Mouse (Mus musculus): ENCODE measurements around the gene Tspan14.

The Tspan14 gene

GRCm38 (mm10) chr14:40968051-40968450 lies 1.4 kb upstream of the Tspan14 start:
- no peak for DNase-seq

DNA sequence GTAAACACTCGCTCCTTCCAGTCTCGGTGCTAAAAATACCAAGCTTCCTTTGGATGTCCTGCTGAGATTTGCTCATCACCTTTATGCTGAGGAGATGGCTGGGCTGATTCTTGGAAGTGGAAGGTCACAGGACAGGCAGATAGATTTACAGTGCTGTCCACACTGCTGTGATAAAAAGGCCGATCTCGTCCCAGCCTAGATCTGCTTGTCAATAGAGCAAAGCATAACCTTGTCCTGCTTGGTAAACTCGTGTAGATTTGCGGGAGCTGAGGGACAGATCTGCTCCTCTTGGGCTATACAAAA lies 942 bp upstream of the Tspan14 start:
- DNase-seq: no peak

DNA sequence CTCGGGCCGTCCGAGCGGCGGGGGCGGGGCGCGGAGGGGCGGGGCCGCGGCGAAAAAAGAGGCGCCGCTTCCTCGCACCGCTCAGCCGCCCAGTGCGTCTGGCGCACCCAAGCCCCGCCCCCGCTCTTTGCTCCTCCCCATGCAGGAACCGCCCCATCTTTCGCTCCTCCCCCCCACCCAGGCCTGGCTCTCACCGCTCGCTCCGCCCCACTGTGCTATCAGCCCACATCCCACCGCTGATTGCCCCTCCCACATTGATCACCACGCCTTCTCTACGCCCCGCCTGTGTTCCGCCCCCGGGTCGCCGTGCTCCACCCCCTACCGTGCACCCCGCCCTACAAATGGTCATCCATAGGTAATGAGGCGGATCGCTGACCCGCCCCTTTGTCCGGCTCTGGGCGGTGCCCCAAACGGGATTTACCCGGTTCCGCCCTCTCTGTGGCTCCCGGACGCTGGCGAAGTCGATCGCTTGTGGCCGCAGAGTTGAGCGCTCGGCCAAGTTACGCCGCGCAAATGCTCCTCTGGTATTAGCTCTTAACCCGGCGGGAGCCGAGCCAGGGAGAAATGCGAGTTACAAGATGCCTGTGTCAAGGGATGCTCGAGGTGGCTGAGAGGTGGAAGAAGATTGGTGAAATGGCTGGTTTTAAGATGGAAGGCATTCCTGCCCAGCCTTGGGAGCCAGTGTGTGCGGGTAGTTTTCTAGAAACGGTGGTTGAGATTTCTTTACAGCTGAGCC lies 423 bp upstream of the Tspan14 start:
- peak; percentile 98 for DNase-seq

GRCm38 (mm10) chr14:40965507-40966356 lies 875 bp downstream of the Tspan14 start:
- DNase-seq: peak; percentile 60

DNA sequence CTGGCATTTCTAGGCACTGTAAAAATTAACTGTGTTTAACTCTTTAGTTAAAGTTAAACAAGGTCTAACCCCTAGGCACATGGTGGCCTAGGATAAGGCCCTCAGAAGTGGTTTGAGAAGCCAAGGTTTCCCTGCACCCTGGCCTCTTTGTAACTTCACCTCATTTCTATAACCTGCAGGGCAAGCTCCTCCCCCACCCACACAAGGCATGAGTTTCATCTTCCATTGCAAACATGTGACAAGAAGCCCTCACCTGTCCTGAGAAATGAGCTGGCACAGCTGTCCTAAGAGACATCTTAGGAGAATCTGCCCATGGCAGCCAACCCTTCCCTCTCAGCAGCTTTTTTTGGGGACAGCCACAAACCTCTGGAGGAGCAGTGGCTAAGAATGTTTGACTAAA lies 1.7 kb downstream of the Tspan14 start:
- DNase-seq: no peak

DNA sequence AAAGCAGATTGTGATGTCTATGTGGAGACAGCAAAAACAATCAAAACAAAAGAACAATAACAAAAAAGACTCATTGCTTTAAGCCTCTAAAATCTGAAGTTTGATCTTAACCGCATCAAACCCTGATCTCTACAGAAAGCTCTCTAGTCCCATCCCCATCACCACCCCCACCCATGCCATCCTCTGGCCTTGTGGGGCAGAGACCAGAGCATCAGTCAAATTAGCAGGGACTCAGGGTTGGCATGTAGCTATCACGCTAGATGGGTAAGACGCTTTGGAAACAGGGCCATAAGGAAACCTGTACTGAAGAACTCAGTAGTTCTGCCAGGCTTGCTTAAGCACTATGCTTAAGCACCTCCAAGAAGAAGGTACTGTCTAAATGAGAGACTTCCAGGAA lies 2.4 kb downstream of the Tspan14 start:
- DNase-seq: no peak

DNA sequence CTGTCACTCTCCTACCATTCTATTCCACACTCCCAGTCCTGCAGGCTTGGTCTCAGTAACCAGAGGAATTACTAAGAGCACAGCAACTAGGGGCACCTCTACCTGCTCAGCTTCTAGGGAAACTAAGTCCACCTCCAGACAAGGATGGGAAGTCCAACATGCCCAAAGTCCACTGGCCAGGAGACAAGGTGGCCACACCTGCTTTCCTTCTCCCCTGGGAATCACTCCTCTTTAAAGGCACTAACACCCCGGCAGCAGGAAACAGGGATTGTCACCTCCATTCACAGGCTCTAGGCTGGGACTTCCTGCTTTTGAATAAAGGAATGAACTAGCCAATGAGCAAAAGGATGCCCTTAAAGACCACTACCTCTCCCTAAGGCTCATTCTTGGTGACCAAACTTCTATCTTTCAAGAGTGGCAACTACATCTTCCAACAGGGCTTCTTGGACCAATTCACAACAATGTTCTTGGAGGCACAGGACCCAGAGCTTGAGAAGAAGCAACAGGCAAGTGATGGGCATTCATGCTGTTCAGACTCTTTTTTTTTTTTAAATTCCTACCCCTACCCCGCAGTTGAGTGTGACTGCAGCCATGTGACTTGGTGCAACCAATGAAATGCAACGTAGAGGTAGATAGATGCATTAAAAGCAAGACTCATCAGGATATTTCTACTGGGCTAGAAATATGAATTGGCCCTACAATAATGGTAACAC lies 3.0 kb downstream of the Tspan14 start:
- DNase-seq: no peak

DNA sequence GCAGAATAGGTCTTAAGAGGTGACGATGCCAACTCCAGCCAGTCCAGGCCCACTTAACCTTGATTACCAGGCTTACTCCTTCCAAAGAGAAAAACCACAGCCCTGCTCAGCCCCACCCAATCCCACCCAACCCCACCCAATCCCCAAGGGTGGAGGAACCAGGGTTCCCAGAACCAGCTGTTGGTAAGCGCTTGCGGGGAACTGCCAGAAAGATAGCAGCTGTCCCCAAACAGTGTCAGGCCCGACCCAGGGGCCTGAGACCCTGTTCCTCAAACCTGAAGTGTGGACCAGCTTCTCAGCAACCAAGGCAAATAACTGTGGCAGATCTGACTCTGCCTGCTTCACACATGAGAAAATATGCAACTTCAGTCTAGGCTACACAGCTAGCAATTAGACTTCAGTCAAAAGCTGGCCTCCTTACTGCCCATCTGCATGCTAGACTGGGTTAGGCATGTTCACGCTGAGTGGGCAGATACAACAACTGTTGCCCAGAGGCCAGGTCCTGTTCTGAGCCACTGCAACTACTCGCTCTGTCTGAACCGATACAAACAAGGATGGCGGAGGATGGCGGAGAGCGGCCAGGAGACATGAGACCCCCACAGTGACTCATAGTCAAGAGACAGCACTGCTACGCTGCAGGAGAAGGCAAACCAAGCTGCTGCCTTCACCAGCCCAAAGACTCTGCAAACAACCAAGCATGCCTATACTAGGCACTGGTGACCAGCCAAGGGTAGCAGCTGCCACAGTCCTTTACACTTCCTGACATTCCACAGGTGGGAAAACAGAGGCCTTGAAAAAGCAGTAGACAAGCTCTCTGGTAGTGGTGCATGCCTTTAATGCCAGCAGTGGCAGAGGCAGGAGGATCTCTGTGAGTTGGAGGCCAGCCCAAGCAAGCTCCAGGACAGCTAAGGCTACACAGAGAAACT lies 4.0 kb downstream of the Tspan14 start:
- no peak for DNase-seq

- no peak for DNase-seq
Measured at GRCm38 (mm10) chr14:40960237-40960636, 6.4 kb downstream of the Tspan14 start.

- DNase-seq: no peak
Measured at GRCm38 (mm10) chr14:40959586-40959985, 7.0 kb downstream of the Tspan14 start.

DNA sequence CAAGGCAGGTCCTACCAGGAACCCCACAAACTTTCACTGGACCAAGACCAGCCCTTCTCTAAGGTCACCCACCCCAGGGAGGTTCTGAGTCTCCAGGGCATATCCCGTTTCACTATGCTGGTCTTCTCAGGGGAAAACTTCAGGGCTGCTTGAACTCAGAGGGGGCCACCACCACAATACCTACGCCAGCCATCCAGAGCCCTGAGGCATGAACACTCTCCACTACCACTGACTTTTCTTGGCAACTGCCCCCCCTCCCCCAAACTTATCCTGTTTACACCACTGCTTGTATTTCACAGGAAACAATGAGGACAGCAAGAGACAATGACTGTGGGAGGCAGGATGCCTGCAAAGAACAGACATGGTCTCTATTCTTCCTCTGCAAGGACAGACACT lies 7.6 kb downstream of the Tspan14 start:
- DNase-seq: peak; percentile 87

DNA sequence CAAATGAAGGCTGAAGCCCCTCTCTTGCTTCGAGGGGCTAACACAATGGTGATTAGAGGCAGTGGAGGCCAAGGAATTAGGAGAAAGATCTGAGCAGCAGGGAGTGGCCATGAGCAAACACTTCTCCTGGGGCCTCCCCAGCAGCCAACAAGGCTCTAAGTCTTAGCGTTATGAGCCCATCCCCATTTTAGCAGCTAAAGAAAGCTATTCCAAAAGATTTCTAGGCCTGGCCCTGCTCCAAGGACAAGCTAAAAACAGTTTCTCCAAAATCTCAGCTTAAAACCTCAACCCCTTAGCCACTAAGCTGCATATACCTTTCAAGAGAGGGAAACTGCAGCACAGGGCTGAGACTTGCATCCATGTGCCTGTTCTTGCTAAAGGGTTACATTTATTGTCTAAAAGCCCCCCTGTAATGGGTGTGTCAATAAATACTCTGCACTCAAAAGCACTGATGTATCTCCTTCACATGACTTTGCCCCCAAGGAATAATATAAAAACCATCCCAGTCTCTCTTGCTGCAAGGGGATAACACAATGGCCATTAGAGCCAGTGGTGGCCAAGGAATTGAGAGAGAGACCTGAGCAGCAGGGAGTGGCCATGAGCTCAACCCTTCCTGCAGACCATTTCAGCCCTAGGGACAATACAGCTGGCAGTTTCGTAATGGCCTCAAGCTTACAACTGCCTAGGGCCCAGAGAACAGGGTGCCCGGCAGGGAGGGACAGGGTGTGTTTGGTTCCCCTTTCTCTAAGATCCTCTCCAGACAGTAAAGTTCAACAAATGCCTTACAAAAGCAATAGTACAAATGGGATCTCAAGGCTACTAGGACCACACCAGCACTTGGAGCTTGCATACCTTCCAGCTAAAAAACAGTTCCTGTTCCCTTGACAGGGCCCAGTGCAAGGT lies 8.3 kb downstream of the Tspan14 start:
- DNase-seq: peak; percentile 81

GRCm38 (mm10) chr14:40957607-40958006 lies 9.0 kb downstream of the Tspan14 start:
- DNase-seq: no peak

DNA sequence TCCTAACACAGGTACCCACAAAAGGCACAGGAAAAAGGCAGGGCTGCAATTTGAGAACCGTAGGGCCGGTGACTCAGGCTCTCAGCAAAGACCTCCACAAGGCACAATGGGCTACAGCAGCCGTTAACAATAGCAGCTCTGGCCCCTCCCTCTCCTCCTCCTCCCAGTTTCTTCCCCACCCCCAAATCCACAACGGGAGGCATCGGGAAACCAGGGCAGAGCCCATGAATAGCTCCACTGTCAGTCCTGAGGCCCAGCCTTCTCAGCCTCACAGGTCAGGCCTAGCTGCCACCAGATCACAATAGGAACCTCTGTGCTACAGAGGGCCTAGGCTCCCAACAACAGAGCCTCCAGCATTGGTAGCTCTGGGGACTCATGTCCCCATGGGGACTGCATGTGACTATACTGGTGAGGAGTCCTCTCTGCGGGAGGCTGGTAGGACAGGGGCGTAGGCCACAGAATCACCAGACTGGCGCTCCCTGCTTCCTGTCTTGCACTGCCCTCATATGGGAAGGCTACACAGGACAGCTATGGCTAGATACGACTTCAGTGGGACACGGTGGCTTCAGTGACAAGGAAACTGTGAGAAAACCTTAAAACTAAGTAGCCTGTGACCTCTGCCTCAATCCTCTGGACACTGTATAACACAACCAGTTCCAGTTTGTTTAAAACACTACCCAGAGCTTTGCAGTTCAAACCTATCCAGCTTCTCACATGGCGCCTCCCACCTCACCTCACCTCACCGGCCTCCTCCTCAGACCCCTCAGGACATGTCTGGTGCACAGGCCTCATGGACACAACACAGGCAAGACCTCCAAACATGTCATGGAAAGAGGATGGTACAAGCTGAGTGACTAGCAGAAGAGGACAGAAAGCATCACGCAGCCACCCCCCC lies 10.1 kb downstream of the Tspan14 start:
- DNase-seq: peak; percentile 74

- no peak for DNase-seq
Measured at GRCm38 (mm10) chr14:40955596-40956251, 10.9 kb downstream of the Tspan14 start.

GRCm38 (mm10) chr14:40955146-40955545 lies 11.5 kb downstream of the Tspan14 start:
- no peak for DNase-seq

DNA sequence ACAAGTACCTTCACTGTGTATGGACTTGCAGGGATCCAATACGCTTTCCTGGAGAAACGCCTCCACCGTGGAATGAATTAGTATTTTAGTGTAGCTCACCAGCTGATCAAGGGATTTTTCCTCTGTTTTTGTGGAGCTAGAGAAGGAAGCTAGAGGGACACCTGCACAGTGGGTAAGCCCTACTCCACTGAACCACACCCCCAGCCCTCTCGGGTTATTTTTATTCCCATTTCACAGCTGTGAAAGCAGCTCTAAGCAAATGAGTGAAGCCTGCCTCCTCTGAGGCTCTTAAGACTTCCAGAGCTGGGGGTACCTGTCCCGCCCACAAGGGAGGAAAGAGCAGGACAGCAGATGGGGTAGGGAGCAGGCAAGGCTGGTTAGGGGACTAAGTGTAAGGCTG lies 13.2 kb downstream of the Tspan14 start:
- no peak for DNase-seq

DNA sequence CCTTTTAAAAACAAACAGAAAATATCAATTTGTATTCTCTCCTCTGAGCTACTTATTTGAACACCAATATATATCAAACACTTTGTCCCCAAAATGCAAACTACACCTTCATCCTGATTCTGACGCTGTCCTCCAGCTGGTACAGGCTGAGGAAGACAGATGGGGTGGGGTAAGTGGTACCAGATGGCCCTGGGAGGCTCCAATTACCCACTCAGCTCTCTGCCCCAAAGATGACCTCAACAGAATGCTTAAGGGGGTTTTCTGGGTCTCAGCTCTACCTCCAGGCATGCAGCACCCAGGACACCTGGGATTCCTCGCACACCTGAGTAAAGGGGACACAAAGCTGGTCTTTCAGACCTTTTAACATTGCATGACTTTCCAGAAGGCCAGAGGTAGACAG lies 13.9 kb downstream of the Tspan14 start:
- no peak for DNase-seq

DNA sequence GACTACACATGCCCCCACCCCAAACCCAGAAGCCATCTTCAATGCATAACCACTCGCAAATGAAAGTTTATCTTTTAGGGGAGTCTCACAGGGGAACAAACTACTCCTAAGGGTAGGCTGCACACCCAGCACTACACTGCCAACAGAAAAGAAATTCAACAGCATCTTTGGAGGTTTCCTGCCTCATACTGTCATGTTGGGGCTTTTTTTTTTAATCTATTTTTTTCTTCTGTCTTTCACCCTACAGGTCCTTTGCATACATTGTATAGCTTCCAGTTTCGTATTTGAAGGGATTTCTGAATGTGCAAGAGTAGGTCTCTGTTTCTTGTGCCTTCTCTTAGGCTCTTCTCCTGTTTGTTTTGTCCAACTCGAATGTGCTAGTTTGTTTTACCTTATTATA lies 14.3 kb downstream of the Tspan14 start:
- DNase-seq: no peak

All from lung, postnatal 36 days (tissue).